ENCODE assay signal across 10 mouse cellular contexts in the genomic region with DNA sequence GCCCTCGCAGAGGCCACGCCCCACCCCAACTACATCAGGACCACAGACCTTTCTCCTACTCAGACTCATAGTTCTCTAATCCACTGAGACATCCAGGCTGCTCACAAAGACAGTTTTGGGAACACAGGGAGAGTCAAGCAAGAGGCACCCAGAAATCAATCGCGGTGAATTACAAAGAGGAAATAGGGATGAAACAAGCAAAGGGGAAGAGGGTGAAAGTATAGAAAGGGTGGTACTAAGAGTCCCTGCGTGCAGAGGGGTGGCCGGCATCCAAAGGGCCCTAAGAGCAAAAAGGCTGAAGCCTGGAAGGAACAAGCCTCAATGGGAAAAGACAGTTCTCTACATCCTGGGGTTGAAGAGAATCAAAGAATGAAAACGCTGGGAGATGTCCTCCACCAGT. TPM values are rescaled to one million over a fixed set of nuclear protein-coding genes. Genes with fewer than 3 reads are reported as not detected.
DNase-seq lines count a peak whose midpoint lies in the region; ATAC-seq and TF ChIP-seq lines count a peak whose summit lies in the region.
"Had no signal": no experiment of that assay in that cellular context is flagged by ENCODE, and none has a peak within 500 bp of the region (broad histone marks: within the 10 kb centered on the region; RNA-seq: fewer than 3 reads in every experiment).

No protein-coding gene starts in this region.

- H3K4me3 ChIP-seq in intestine, embryonic 14.5 days (ENCODE audit: low read depth, low read length) = no peak overlapping the region; the same call in 1 of the 2 replicates
- H3K4me3 ChIP-seq in intestine, postnatal 0 days (ENCODE audit: low read depth, low read length) = no peak overlapping the region
- H3K4me3 ChIP-seq in embryonic facial prominence, embryonic 14.5 days (ENCODE audit: low read depth, low read length) = peak overlapping the region; percentile 81; the same call in 1 of the 2 replicates
- H3K4me3 ChIP-seq in hindbrain, embryonic 15.5 days = peak overlapping the region; percentile 83
- peak overlapping the region; percentile 73 for H3K4me3 ChIP-seq in midbrain, embryonic 13.5 days (replicated peaks)

- H3K27me3 ChIP-seq in intestine, embryonic 14.5 days (replicated peaks; ENCODE audit: control insufficient read depth, insufficient read depth, low read length) = peaks cover 10% of the 10 kb centered on the region; the same call in 1 of the 2 replicates
- H3K27me3 ChIP-seq in intestine, postnatal 0 days (replicated peaks; ENCODE audit: control insufficient read depth, insufficient read depth, low read length) = 0 out of 2 replicates have a peak, but pooled peaks cover 6% of the 10 kb centered on the region
- H3K27me3 ChIP-seq in embryonic facial prominence, embryonic 14.5 days (replicated peaks; ENCODE audit: control insufficient read depth, insufficient read depth, low read length) = peaks cover 14% of the 10 kb centered on the region
- peaks cover 13% of the 10 kb centered on the region; the same call in 1 of the 2 replicates for H3K27me3 ChIP-seq in hindbrain, embryonic 15.5 days
- H3K27me3 ChIP-seq in midbrain, embryonic 13.5 days = peaks cover 28% of the 10 kb centered on the region

- WGBS in intestine, embryonic 14.5 days = 9% methylated on average over 7 of the region's 7 CpGs
- WGBS in intestine, postnatal 0 days = 18% methylated on average over 7 of the region's 7 CpGs
- 10% methylated on average over 7 of the region's 7 CpGs for WGBS in embryonic facial prominence, embryonic 14.5 days
- WGBS in hindbrain, embryonic 15.5 days = 9% methylated on average over 7 of the region's 7 CpGs
- WGBS in midbrain, embryonic 13.5 days = 8% methylated on average over 7 of the region's 7 CpGs

- H3K4me2 ChIP-seq in intestine, embryonic 14.5 days (ENCODE audit: low read length) = peak overlapping the region; percentile 94; the same call in 1 of the 2 replicates
- no peak overlapping the region for H3K4me2 ChIP-seq in intestine, postnatal 0 days (replicated peaks; ENCODE audit: low read depth)
- peak overlapping the region; percentile 99 for H3K4me2 ChIP-seq in embryonic facial prominence, embryonic 14.5 days (ENCODE audit: low read depth, low read length)
- peak overlapping the region; percentile 93 for H3K4me2 ChIP-seq in hindbrain, embryonic 15.5 days
- peak overlapping the region; percentile 83 for H3K4me2 ChIP-seq in midbrain, embryonic 13.5 days (replicated peaks)

- no peak for TF ChIP-seq CTCF in intestine, postnatal 0 days (IDR thresholded peaks at IDR 0.05; ENCODE audit: low read depth)

- ATAC-seq in intestine, embryonic 14.5 days (replicated peaks; ENCODE audit: low FRiP score, low TSS enrichment, low read depth) = no peak
- no peak for ATAC-seq in intestine, postnatal 0 days
- ATAC-seq in embryonic facial prominence, embryonic 14.5 days (ENCODE audit: low read depth) = no peak
- ATAC-seq in hindbrain, embryonic 15.5 days (ENCODE audit: low FRiP score, low read depth) = no peak
- ATAC-seq in midbrain, embryonic 13.5 days = no peak
- no peak for ATAC-seq in megakaryocyte-erythroid progenitor cell, adult 5-6 weeks (replicated peaks; ENCODE audit: low FRiP score, low TSS enrichment, poor library complexity, severe bottlenecking)

- H3K4me1 ChIP-seq in intestine, embryonic 14.5 days (replicated peaks; ENCODE audit: control insufficient read depth, insufficient read depth, low read length) = peaks cover 28% of the 10 kb centered on the region
- peaks cover 4% of the 10 kb centered on the region; the same call in 1 of the 2 replicates for H3K4me1 ChIP-seq in intestine, postnatal 0 days (replicated peaks; ENCODE audit: control insufficient read depth, insufficient read depth, low read length)
- peaks cover 25% of the 10 kb centered on the region for H3K4me1 ChIP-seq in embryonic facial prominence, embryonic 14.5 days (ENCODE audit: control insufficient read depth, insufficient read depth, low read length)
- H3K4me1 ChIP-seq in hindbrain, embryonic 15.5 days (replicated peaks) = peaks cover 49% of the 10 kb centered on the region
- H3K4me1 ChIP-seq in midbrain, embryonic 13.5 days (replicated peaks) = peaks cover 42% of the 10 kb centered on the region

- no peak overlapping the region for H3K27ac ChIP-seq in intestine, embryonic 14.5 days (ENCODE audit: low read depth)
- no peak overlapping the region for H3K27ac ChIP-seq in intestine, postnatal 0 days (ENCODE audit: low read depth, low read length)
- no peak overlapping the region for H3K27ac ChIP-seq in embryonic facial prominence, embryonic 14.5 days (replicated peaks; ENCODE audit: low read depth, low read length)
- no peak overlapping the region for H3K27ac ChIP-seq in hindbrain, embryonic 15.5 days (replicated peaks)
- no peak overlapping the region for H3K27ac ChIP-seq in midbrain, embryonic 13.5 days

- no peak overlapping the region for H3K9ac ChIP-seq in intestine, embryonic 14.5 days (ENCODE audit: low read length)
- no peak overlapping the region for H3K9ac ChIP-seq in intestine, postnatal 0 days (ENCODE audit: low read depth, low read length)
- H3K9ac ChIP-seq in embryonic facial prominence, embryonic 14.5 days (ENCODE audit: low read depth, low read length) = peak overlapping the region; percentile 83; the same call in 1 of the 2 replicates
- no peak overlapping the region for H3K9ac ChIP-seq in hindbrain, embryonic 15.5 days
- peak overlapping the region; percentile 92; the same call in 1 of the 2 replicates for H3K9ac ChIP-seq in midbrain, embryonic 13.5 days (replicated peaks)

- no peak for DNase-seq in intestine, embryonic 14.5 days (ENCODE audit: low spot score)
- DNase-seq in embryonic facial prominence, embryonic 14.5 days (ENCODE audit: low spot score) = no peak
- no peak for DNase-seq in frontal cortex, postnatal 14 days (ENCODE audit: low spot score in 2 of 2)
- DNase-seq in urinary bladder, adult 2 months (ENCODE audit: low spot score) = no peak

- H3K9me3 ChIP-seq in intestine, embryonic 14.5 days (ENCODE audit: control insufficient read depth, low read length) = no peaks in the 10 kb centered on the region
- no peaks in the 10 kb centered on the region for H3K9me3 ChIP-seq in intestine, postnatal 0 days (ENCODE audit: control insufficient read depth)
- H3K9me3 ChIP-seq in embryonic facial prominence, embryonic 14.5 days (ENCODE audit: control insufficient read depth, low read length) = no peaks in the 10 kb centered on the region
- H3K9me3 ChIP-seq in hindbrain, embryonic 15.5 days = no peaks in the 10 kb centered on the region
- H3K9me3 ChIP-seq in midbrain, embryonic 13.5 days = no peaks in the 10 kb centered on the region

- peaks cover 7% of the 10 kb centered on the region; the same call in 1 of the 2 replicates for H3K36me3 ChIP-seq in intestine, embryonic 14.5 days (ENCODE audit: control insufficient read depth, insufficient read depth, low read length)
- peaks cover 7% of the 10 kb centered on the region; the same call in 1 of the 2 replicates for H3K36me3 ChIP-seq in intestine, postnatal 0 days (ENCODE audit: control insufficient read depth, insufficient read depth)
- H3K36me3 ChIP-seq in embryonic facial prominence, embryonic 14.5 days (ENCODE audit: control insufficient read depth, insufficient read depth, low read length) = peaks cover 5% of the 10 kb centered on the region; the same call in 1 of the 2 replicates
- no peaks in the 10 kb centered on the region for H3K36me3 ChIP-seq in hindbrain, embryonic 15.5 days
- H3K36me3 ChIP-seq in midbrain, embryonic 13.5 days = no peaks in the 10 kb centered on the region

RNA-seq across cellular contexts. Expression of gene Inafm2, which starts 0.9 kb away (rescaled TPM):
- 31.9 and 37.0 TPM in 2 replicates for polyA plus RNA-seq in intestine, embryonic 14.5 days (2014; fragmentation: Nextera tagmentation; extraction: Ambion mirVana)
- 24.7 and 26.2 TPM in 2 replicates for polyA plus RNA-seq in intestine, postnatal 0 days (2015; fragmentation: Nextera tagmentation; extraction: Ambion mirVana)
- polyA plus RNA-seq in embryonic facial prominence, embryonic 14.5 days (2014; fragmentation: Nextera tagmentation; extraction: Ambion mirVana) = 19.1 and 20.7 TPM in 2 replicates
- polyA plus RNA-seq in hindbrain, embryonic 15.5 days (2015; fragmentation: Nextera tagmentation; extraction: Ambion mirVana) = 18.9 and 20.6 TPM in 2 replicates
- polyA plus RNA-seq in midbrain, embryonic 13.5 days (2015; fragmentation: Nextera tagmentation; extraction: Ambion mirVana) = 24.6 and 25.8 TPM in 2 replicates
- total RNA-seq in megakaryocyte-erythroid progenitor cell, adult 5-6 weeks (2014; fragmentation: Nextera tagmentation) = 14.5 and 20.5 TPM in 2 replicates
- 10.1 and 13.9 TPM in 2 replicates for total RNA-seq in megakaryocyte-erythroid progenitor cell, adult 5-6 weeks (2017)
- 35.9 and 38.5 TPM in 2 replicates for polyA plus RNA-seq in urinary bladder, adult 2 months (2012; rRNA removed)

RNA-seq across cellular contexts. Expression of gene Plcb2, which starts 16.4 kb away (rescaled TPM):
- 1.4 and 1.6 TPM in 2 replicates for polyA plus RNA-seq in intestine, embryonic 14.5 days (2014; fragmentation: Nextera tagmentation; extraction: Ambion mirVana)
- 0.59 and 0.76 TPM in 2 replicates for polyA plus RNA-seq in intestine, postnatal 0 days (2015; fragmentation: Nextera tagmentation; extraction: Ambion mirVana)
- polyA plus RNA-seq in embryonic facial prominence, embryonic 14.5 days (2014; fragmentation: Nextera tagmentation; extraction: Ambion mirVana) = 0.85 and 1.2 TPM in 2 replicates
- 0.80 and 0.96 TPM in 2 replicates for polyA plus RNA-seq in hindbrain, embryonic 15.5 days (2015; fragmentation: Nextera tagmentation; extraction: Ambion mirVana)
- 0.11 and 0.13 TPM in 2 replicates for polyA plus RNA-seq in midbrain, embryonic 13.5 days (2015; fragmentation: Nextera tagmentation; extraction: Ambion mirVana)
- 12.9 and 24.3 TPM in 2 replicates for total RNA-seq in megakaryocyte-erythroid progenitor cell, adult 5-6 weeks (2014; fragmentation: Nextera tagmentation)
- 6.2 and 16.3 TPM in 2 replicates for total RNA-seq in megakaryocyte-erythroid progenitor cell, adult 5-6 weeks (2017)
- 2.6 and 3.0 TPM in 2 replicates for polyA plus RNA-seq in urinary bladder, adult 2 months (2012; rRNA removed)

RNA-seq across cellular contexts. Expression of gene Ccdc9b, which starts 17.8 kb away (rescaled TPM):
- 1.2 and 1.4 TPM in 2 replicates for polyA plus RNA-seq in intestine, embryonic 14.5 days (2014; fragmentation: Nextera tagmentation; extraction: Ambion mirVana)
- 0.77 and 1.2 TPM in 2 replicates for polyA plus RNA-seq in intestine, postnatal 0 days (2015; fragmentation: Nextera tagmentation; extraction: Ambion mirVana)
- polyA plus RNA-seq in embryonic facial prominence, embryonic 14.5 days (2014; fragmentation: Nextera tagmentation; extraction: Ambion mirVana) = 0.96 and 1.0 TPM in 2 replicates
- polyA plus RNA-seq in hindbrain, embryonic 15.5 days (2015; fragmentation: Nextera tagmentation; extraction: Ambion mirVana) = 1.0 and 1.5 TPM in 2 replicates
- polyA plus RNA-seq in midbrain, embryonic 13.5 days (2015; fragmentation: Nextera tagmentation; extraction: Ambion mirVana) = 1.7 and 2.1 TPM in 2 replicates
- total RNA-seq in megakaryocyte-erythroid progenitor cell, adult 5-6 weeks (2014; fragmentation: Nextera tagmentation) = 0.27 and 1.5 TPM in 2 replicates
- total RNA-seq in megakaryocyte-erythroid progenitor cell, adult 5-6 weeks (2017) = 0.09 and 1.3 TPM in 2 replicates
- polyA plus RNA-seq in urinary bladder, adult 2 months (2012; rRNA removed) = 19.3 and 23.1 TPM in 2 replicates

RNA-seq across cellular contexts. Expression of gene Phgr1, which starts 27.9 kb away (rescaled TPM):
- 21.2 and 45.1 TPM in 2 replicates for polyA plus RNA-seq in intestine, embryonic 14.5 days (2014; fragmentation: Nextera tagmentation; extraction: Ambion mirVana)
- polyA plus RNA-seq in intestine, postnatal 0 days (2015; fragmentation: Nextera tagmentation; extraction: Ambion mirVana) = 66.7 and 88.7 TPM in 2 replicates
- polyA plus RNA-seq in embryonic facial prominence, embryonic 14.5 days (2014; fragmentation: Nextera tagmentation; extraction: Ambion mirVana) = 0.35 TPM in 1 of 2 replicates, not detected in the other
- polyA plus RNA-seq in hindbrain, embryonic 15.5 days (2015; fragmentation: Nextera tagmentation; extraction: Ambion mirVana) = not detected in 2 replicates
- not detected in 2 replicates for polyA plus RNA-seq in midbrain, embryonic 13.5 days (2015; fragmentation: Nextera tagmentation; extraction: Ambion mirVana)
- not detected in 2 replicates for total RNA-seq in megakaryocyte-erythroid progenitor cell, adult 5-6 weeks (2014; fragmentation: Nextera tagmentation)
- not detected in 2 replicates for total RNA-seq in megakaryocyte-erythroid progenitor cell, adult 5-6 weeks (2017)
- polyA plus RNA-seq in urinary bladder, adult 2 months (2012; rRNA removed) = 0.16 TPM in 1 of 2 replicates, not detected in the other
- total RNA-seq: layer of hippocampus, postnatal 25 days had no signal
- polyA plus RNA-seq: cortical plate, adult 2 months had no signal

RNA-seq across cellular contexts. Expression of gene Disp2, which starts 34.9 kb away (rescaled TPM):
- 2.6 and 3.0 TPM in 2 replicates for polyA plus RNA-seq in intestine, embryonic 14.5 days (2014; fragmentation: Nextera tagmentation; extraction: Ambion mirVana)
- 2.5 and 3.1 TPM in 2 replicates for polyA plus RNA-seq in intestine, postnatal 0 days (2015; fragmentation: Nextera tagmentation; extraction: Ambion mirVana)
- polyA plus RNA-seq in embryonic facial prominence, embryonic 14.5 days (2014; fragmentation: Nextera tagmentation; extraction: Ambion mirVana) = 1.4 and 2.3 TPM in 2 replicates
- polyA plus RNA-seq in hindbrain, embryonic 15.5 days (2015; fragmentation: Nextera tagmentation; extraction: Ambion mirVana) = 71.6 and 73.5 TPM in 2 replicates
- 32.7 and 35.8 TPM in 2 replicates for polyA plus RNA-seq in midbrain, embryonic 13.5 days (2015; fragmentation: Nextera tagmentation; extraction: Ambion mirVana)
- not detected in 2 replicates for total RNA-seq in megakaryocyte-erythroid progenitor cell, adult 5-6 weeks (2014; fragmentation: Nextera tagmentation)
- total RNA-seq in megakaryocyte-erythroid progenitor cell, adult 5-6 weeks (2017) = not detected in 2 replicates
- 0.78 and 0.93 TPM in 2 replicates for polyA plus RNA-seq in urinary bladder, adult 2 months (2012; rRNA removed)

Comparison
In these comparisons a context has a peak if more than half of its experiments do, and no peak if none do; other contexts are left out.
1. H3K4me3 ChIP-seq: peak in embryonic facial prominence, embryonic 14.5 days (single experiment), hindbrain, embryonic 15.5 days (single experiment) and midbrain, embryonic 13.5 days (single experiment); none in intestine, embryonic 14.5 days (single experiment) and intestine, postnatal 0 days (single experiment).
2. H3K9ac ChIP-seq: peak in embryonic facial prominence, embryonic 14.5 days (single experiment) and midbrain, embryonic 13.5 days (single experiment); none in intestine, embryonic 14.5 days (single experiment), intestine, postnatal 0 days (single experiment) and hindbrain, embryonic 15.5 days (single experiment).